Mouse (Mus musculus): Measurements from ENCODE around the gene Ly6f. TPM values are rescaled to one million over a fixed set of nuclear protein-coding genes. Genes with fewer than 3 reads are reported as not detected.

Gene Ly6f
- total RNA-seq, 2 experiments from 2014 or later = not detected

DNA sequence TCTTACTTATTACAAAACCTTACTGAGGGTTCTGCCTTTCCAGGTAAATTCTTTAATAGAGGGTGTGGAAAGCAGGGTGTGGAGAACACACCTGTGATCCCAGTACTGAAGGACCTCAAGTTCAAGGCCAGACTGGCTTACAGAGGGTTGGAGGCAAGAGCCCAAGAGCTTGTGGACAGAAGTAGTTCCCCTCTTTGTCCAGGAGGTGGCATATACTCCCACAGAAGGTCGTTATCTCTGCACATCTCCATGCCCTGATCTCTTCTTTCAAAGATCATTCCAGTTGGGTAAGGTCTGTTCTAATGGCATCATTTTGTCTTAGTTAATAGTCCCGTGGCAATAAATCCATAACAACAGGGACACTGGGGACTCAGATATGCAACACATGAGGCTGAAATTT, 49.0 kb downstream of the Ly6f start:
- no peak for DNase-seq (ENCODE audit: low spot score in 2 of 2)

GRCm38 (mm10) chr15:75318584-75318983, 50.4 kb downstream of the Ly6f start:
- no peak for DNase-seq (ENCODE audit: low spot score in 2 of 2)

- DNase-seq (ENCODE audit: low spot score in 2 of 2) = no peak
Measured at GRCm38 (mm10) chr15:75320104-75320503, 51.9 kb downstream of the Ly6f start.

Other genes starting within 250 kb of the Ly6f start
- 10 to 100 TPM; 37.4 to 39.6 TPM for gene Ly6c1, start 219.6 kb upstream of the Ly6f start, total RNA-seq (2021)
- 1 to 10 TPM; 3.8 to 4.5 TPM for gene Ly6c2, start 156.5 kb upstream of the Ly6f start, total RNA-seq (2021)
- 1 to 10 TPM in 1 of 2 experiments, under 1 TPM in 1; 0.70 to 2.6 TPM for gene Ly6g, start 113.2 kb upstream of the Ly6f start, total RNA-seq (2021)
- gene BC025446, start 52.0 kb upstream of the Ly6f start, total RNA-seq (2021) = 1 to 10 TPM; 1.8 to 3.7 TPM